Mouse (Mus musculus) testis, adult 10 weeks (tissue): ENCODE data around the gene Eif4g2. TPM values are rescaled to one million over a fixed set of nuclear protein-coding genes. Genes with fewer than 3 reads are reported as not detected.

Source experiments
- polyA plus RNA-seq: library from polyadenylated mRNA; stranded (reverse); fragments of 350-450 nt; fragmentation: Illumina TruSeq; extraction: RNeasy Lipid Tissue Mini Kit (QIAGEN cat#74804); gene quantifications from one replicate; pipeline ENCODE4 v1.2.3, GENCODE M21; 2014; ENCODE audit warnings: low read depth, low replicate concordance

Eif4g2 gene
- 1,308 TPM for polyA plus RNA-seq

DNA sequence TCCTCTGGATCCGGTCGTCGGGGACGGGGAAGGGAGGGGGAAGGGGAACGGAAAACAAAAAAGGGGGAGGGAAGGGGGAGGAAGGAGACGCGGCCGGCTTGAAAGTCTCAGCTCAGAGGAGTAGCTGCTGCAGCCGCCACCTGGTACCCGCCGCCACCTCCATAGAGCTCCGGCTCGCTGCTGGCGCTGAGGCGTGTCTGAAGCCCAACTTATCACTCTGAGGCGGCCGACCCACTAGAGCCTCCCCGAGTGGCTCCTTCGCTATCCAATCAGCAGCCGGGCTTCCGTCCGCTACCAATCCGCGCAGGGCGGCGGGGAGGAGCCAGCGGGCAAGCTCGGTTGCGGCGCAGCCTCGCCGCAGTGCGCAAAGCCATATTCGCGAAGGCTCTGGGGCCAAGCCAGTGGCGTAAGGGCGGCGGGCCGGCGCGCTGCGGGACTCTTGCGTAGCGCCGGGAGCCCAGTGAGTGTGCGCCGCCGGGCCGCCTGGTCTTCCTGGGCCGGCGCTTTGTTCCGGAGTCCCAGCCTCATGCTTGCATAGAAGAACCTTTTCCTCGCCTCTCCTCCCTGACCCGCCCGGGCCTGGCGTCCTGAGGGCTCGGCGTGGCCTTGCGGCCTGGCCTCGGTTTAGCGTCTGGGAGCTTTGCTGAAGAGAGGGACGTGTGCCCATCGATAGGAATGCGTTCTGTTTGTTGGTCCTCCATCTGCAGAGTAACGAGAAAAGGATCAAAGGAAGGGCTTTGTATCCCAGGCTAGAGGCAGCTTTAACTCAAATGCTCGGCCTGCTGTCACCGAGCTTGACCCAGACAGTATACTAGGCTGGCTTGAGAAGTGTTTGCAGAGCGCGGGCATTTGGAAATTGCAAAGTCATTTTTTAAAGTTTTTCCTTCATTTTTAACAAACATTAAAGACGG is at the start of gene Eif4g2:
Gene Eif4g2 (minus strand): TSS at position 209 of the 911 bp plus-strand sequence.

DNA sequence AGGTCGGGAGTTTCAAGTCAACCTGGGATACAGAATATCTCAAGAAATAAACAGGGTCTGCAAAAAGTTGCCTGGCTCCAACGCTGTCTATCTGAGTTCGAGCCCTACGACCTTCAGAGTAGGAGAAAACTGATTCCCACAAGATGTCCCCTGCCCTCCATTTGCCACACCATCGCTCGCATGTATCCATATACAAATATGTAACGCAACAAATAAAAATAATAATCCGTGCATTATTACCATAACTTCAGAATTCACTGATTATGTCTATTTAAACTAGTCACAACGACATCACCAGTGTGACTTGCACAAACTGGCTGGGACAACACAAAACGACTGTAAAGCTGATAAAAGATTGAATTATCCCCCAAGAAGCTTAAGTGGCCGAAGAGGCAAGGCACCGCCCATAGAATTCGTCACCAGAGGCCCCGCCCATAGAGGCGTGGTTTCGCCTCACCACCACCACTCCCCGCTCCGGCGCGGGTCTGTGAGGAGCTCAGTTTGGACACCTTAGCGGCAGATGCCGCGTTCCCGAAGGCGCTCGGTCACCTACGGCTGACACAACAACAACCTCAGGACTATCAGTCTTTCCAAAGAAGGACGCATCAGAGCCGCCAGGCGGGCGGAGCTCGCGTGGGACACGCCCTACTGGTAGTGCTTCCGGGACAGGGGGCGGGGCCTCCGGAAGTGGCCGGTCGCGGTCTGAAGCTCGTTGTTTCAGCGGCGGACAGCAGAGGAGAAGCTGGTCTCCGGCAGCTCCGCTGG is 54.4 kb downstream of the Eif4g2 start, which contains the start of gene Ctr9:
Gene Ctr9 (plus strand): TSS at position 671 of the 765 bp plus-strand sequence.

Other genes with a start within 250 kb of the Eif4g2 start
- gene Rnf141, start 238.6 kb downstream of the Eif4g2 start, polyA plus RNA-seq = 100 TPM
- 0.34 TPM for gene Lyve1, start 219.8 kb downstream of the Eif4g2 start, polyA plus RNA-seq
- gene Mrvi1, start 100.6 kb downstream of the Eif4g2 start, polyA plus RNA-seq = 1.3 TPM
- 62.8 TPM for gene Ctr9, start 54.1 kb downstream of the Eif4g2 start, polyA plus RNA-seq